Mouse (Mus musculus) spleen, adult 2 months (tissue): ENCODE data around the gene Cyp2d22.

Source experiments
- CTCF ChIP-seq: fragments of 200-500 bp; IDR thresholded peaks from 2 replicates; pipeline ENCODE4 v1.5.1; 2011; ENCODE audit warnings: mild to moderate bottlenecking, inconsistent platforms; ENCODE audit not compliant: insufficient read depth, insufficient read length, insufficient replicate concordance; ENCODE audit errors: extremely low read depth
- POLR2A ChIP-seq: fragments of 200-500 bp; IDR thresholded peaks from 2 replicates; pipeline ENCODE4 v1.6.1; 2011; ENCODE audit warnings: low read depth, low read length, inconsistent platforms

DNA sequence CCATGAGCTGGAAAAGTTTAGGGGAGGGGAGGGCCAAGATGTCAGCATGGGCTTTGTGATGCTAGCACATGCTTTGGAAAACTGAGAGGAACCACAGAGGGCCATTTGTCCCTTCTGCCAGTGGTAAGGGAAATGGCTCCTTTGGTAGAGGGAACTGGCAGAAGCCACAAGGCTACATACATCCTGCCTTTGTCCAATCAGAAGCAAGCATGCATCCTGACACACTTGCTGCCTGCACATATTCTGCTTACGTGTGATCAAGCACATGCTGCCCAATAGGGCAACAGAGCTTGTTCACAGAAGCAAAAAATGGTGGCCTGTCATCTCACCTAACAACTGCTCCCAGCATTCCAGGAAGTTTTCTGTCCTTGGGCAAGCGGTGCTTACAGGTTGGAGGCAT lies 54.7 kb downstream of the Cyp2d22 start:
- TF ChIP-seq POLR2A (no peak), CTCF (no peak)
